Comparison of ENCODE assay signal across 11 mouse cellular contexts in genomic region chr7:63509825-63510224, GRCm38 (mm10).
DNase-seq lines count a peak whose midpoint lies in the region; ATAC-seq and TF ChIP-seq lines count a peak whose summit lies in the region.
"Had no signal": no experiment of that assay in that cellular context is flagged by ENCODE, and none has a peak within 500 bp of the region (broad histone marks: within the 10 kb centered on the region; RNA-seq: fewer than 3 reads in every experiment).

No protein-coding gene starts in this region.

- H3K4me3 ChIP-seq in layer of hippocampus, adult 2 months, result no peak overlapping the region
- H3K4me3 ChIP-seq in ES-Bruce4 (ENCODE audit: low read depth, low read length), result no peak overlapping the region
- no peak overlapping the region for H3K4me3 ChIP-seq in hindbrain, embryonic 15.5 days

- no peak overlapping the region for H3K4me2 ChIP-seq in hindbrain, embryonic 15.5 days

- 50% methylated on average over 1 of the region's 1 CpGs for WGBS in hindbrain, embryonic 15.5 days

- no peaks in the 10 kb centered on the region for H3K9me3 ChIP-seq in ES-Bruce4 (replicated peaks; ENCODE audit: control insufficient read depth, insufficient read depth, low read length, poor library complexity, severe bottlenecking)
- no peaks in the 10 kb centered on the region for H3K9me3 ChIP-seq in hindbrain, embryonic 15.5 days

- no peaks in the 10 kb centered on the region for H3K27me3 ChIP-seq in ES-Bruce4 (ENCODE audit: control insufficient read depth, insufficient read depth, low read length, poor library complexity, severe bottlenecking)
- no peaks in the 10 kb centered on the region for H3K27me3 ChIP-seq in hindbrain, embryonic 15.5 days

- peak; percentile 20; the same call in 1 of the 2 replicates for TF ChIP-seq CTCF in layer of hippocampus, adult 2 months (conservative IDR thresholded peaks at IDR 0.05)
- peak; percentile 34 for TF ChIP-seq CTCF in ES-Bruce4 (IDR thresholded peaks at IDR 0.05; ENCODE audit: low read depth, low read length)

- no peak for TF ChIP-seq EP300 in ES-Bruce4 (IDR thresholded peaks at IDR 0.05; ENCODE audit: insufficient read depth, low read depth, low read length)

- TF ChIP-seq POLR2A in ES-Bruce4 (IDR thresholded peaks at IDR 0.05; ENCODE audit: insufficient read depth, low read length), result no peak

- H3K27ac ChIP-seq in layer of hippocampus, adult 2 months, result peak overlapping the region; percentile 43; the same call in 1 of the 2 replicates
- no peak overlapping the region for H3K27ac ChIP-seq in ES-Bruce4 (ENCODE audit: insufficient read depth, low read length)
- no peak overlapping the region; the same call in 1 of the 2 replicates for H3K27ac ChIP-seq in hindbrain, embryonic 15.5 days (replicated peaks)

- no peaks in the 10 kb centered on the region for H3K4me1 ChIP-seq in ES-Bruce4 (ENCODE audit: control insufficient read depth, insufficient read depth, low read length)
- peaks cover 5% of the 10 kb centered on the region for H3K4me1 ChIP-seq in hindbrain, embryonic 15.5 days (replicated peaks)

- no peak overlapping the region for H3K9ac ChIP-seq in ES-Bruce4 (ENCODE audit: low read depth, poor library complexity, severe bottlenecking)
- no peak overlapping the region for H3K9ac ChIP-seq in hindbrain, embryonic 15.5 days

- no peak for DNase-seq in layer of hippocampus, adult 2 months (ENCODE audit: low spot score in 2 of 2)
- no peak for DNase-seq in layer of hippocampus, postnatal 14 days (ENCODE audit: low spot score in 2 of 2)
- peak; percentile 51 to 59 for DNase-seq in cerebellum, postnatal 14 days
- no peak for DNase-seq in frontal cortex, postnatal 25 days (ENCODE audit: low spot score in 2 of 2)
- no peak for DNase-seq in kidney, adult 8-10 months
- DNase-seq: adrenal gland, adult 8-10 months; thymus, postnatal 14 days had no signal

- no peaks in the 10 kb centered on the region for H3K36me3 ChIP-seq in ES-Bruce4 (ENCODE audit: control insufficient read depth, insufficient read depth, low read length, poor library complexity, severe bottlenecking)
- H3K36me3 ChIP-seq in hindbrain, embryonic 15.5 days, result no peaks in the 10 kb centered on the region
- H3K36me3 ChIP-seq: G1E had no signal

- peak; percentile 64; the same call in 1 of the 2 replicates for ATAC-seq in hindbrain, embryonic 15.5 days (ENCODE audit: low FRiP score, low read depth)
- ATAC-seq: intestine, postnatal 0 days had no signal

Comparison
In these comparisons a context has a peak if more than half of its experiments do, and no peak if none do; other contexts are left out.
1. DNase-seq: peak in cerebellum, postnatal 14 days (2 of 2); none in layer of hippocampus, adult 2 months (0 of 2), layer of hippocampus, postnatal 14 days (0 of 2), frontal cortex, postnatal 25 days (0 of 2) and kidney, adult 8-10 months (0 of 2).